8 mouse cellular contexts compared by ENCODE assay signal in genomic region chr12:70969485-70970184, GRCm38 (mm10). TPM values are rescaled to one million over a fixed set of nuclear protein-coding genes. Genes with fewer than 3 reads are reported as not detected.
DNase-seq lines count a peak whose midpoint lies in the region; ATAC-seq and TF ChIP-seq lines count a peak whose summit lies in the region.

No protein-coding gene starts in this region.

- no peaks in the 10 kb centered on the region for H3K27me3 ChIP-seq in cerebellum, adult 2 months (ENCODE audit: control insufficient read depth, insufficient read depth, low read length)
- no peaks in the 10 kb centered on the region for H3K27me3 ChIP-seq in hindbrain, embryonic 14.5 days (ENCODE audit: control insufficient read depth, insufficient read depth, low read length)

- peak overlapping the region; percentile 56 for H3K4me3 ChIP-seq in cerebellum, adult 2 months (replicated peaks; ENCODE audit: insufficient read depth, low read depth, low read length)
- peak overlapping the region; percentile 39 for H3K4me3 ChIP-seq in hindbrain, embryonic 14.5 days (replicated peaks; ENCODE audit: low read length)

- 0 out of 2 replicates have a peak, but pooled peaks cover 2% of the 10 kb centered on the region for H3K36me3 ChIP-seq in hindbrain, embryonic 14.5 days (replicated peaks; ENCODE audit: control insufficient read depth, insufficient read depth)

- peak; percentile 73 for DNase-seq in Muller cell, postnatal 12 days (ENCODE audit: inconsistent ontology term)
- DNase-seq in cerebellum, adult 2 months: peak; percentile 62 to 74
- peak; percentile 83 for DNase-seq in forelimb bud, embryonic 11.5 days (ENCODE audit: low read depth, low spot score)
- peak; percentile 86 for DNase-seq in hindbrain, embryonic 14.5 days (ENCODE audit: low spot score)
- peak; percentile 26 to 29 for DNase-seq in layer of hippocampus, postnatal 25 days (ENCODE audit: extremely low spot score in 1 of 2, low spot score in 1 of 2)
- peak; percentile 61 for DNase-seq in lung, postnatal 14 days
- peak; percentile 87 for DNase-seq in retina, postnatal 1 day
- DNase-seq in thymus, postnatal 4 days: peak; percentile 67

- peak overlapping the region; percentile 64 for H3K4me2 ChIP-seq in hindbrain, embryonic 14.5 days (replicated peaks)

- no peaks in the 10 kb centered on the region for H3K9me3 ChIP-seq in hindbrain, embryonic 14.5 days (ENCODE audit: control insufficient read depth, low read length)

- H3K9ac ChIP-seq in hindbrain, embryonic 14.5 days: peak overlapping the region; percentile 53; the same call in 1 of the 2 replicates

- H3K27ac ChIP-seq in cerebellum, adult 2 months (ENCODE audit: insufficient read depth, low read length): no peak overlapping the region
- peak overlapping the region; percentile 69 for H3K27ac ChIP-seq in hindbrain, embryonic 14.5 days

- TF ChIP-seq CTCF in cerebellum, adult 2 months (IDR thresholded peaks at IDR 0.05; ENCODE audit: borderline replicate concordance, insufficient read depth, low read depth, low read length): peak; percentile 71

- ATAC-seq in hindbrain, embryonic 14.5 days (ENCODE audit: low FRiP score): no peak

- WGBS in cerebellum, adult 2 months: 4% methylated on average over 17 of the region's 17 CpGs
- 4% methylated on average over 17 of the region's 17 CpGs for WGBS in hindbrain, embryonic 14.5 days

- H3K4me1 ChIP-seq in cerebellum, adult 2 months (ENCODE audit: control insufficient read depth, insufficient read depth, low read length): no peaks in the 10 kb centered on the region
- H3K4me1 ChIP-seq in hindbrain, embryonic 14.5 days (replicated peaks; ENCODE audit: control insufficient read depth, insufficient read depth, low read length): peaks cover 11% of the 10 kb centered on the region; the same call in 1 of the 2 replicates

- TF ChIP-seq POLR2A in cerebellum, adult 2 months (IDR thresholded peaks at IDR 0.05; ENCODE audit: borderline replicate concordance, insufficient read depth, low read length): no peak

RNA-seq across cellular contexts. Expression of gene Psma3, which starts 4.8 kb away (rescaled TPM):
- polyA plus RNA-seq in cerebellum, adult 2 months (2012; rRNA removed): 177 and 184 TPM in 2 replicates
- 488 and 564 TPM in 2 replicates for polyA plus RNA-seq in hindbrain, embryonic 14.5 days (2014; fragmentation: Nextera tagmentation; extraction: Ambion mirVana)
- total RNA-seq in layer of hippocampus, postnatal 25 days (2021): 100 to 1,000 TPM; 207 to 215 TPM

RNA-seq across cellular contexts. Expression of gene Actr10, which starts 32.0 kb away (rescaled TPM):
- polyA plus RNA-seq in cerebellum, adult 2 months (2012; rRNA removed): 108 and 110 TPM in 2 replicates
- 220 and 224 TPM in 2 replicates for polyA plus RNA-seq in hindbrain, embryonic 14.5 days (2014; fragmentation: Nextera tagmentation; extraction: Ambion mirVana)
- total RNA-seq in layer of hippocampus, postnatal 25 days (2021): 100 to 1,000 TPM; 174 to 178 TPM

RNA-seq across cellular contexts. Expression of gene Arid4a, which starts 46.2 kb away (rescaled TPM):
- 18.5 and 20.6 TPM in 2 replicates for polyA plus RNA-seq in cerebellum, adult 2 months (2012; rRNA removed)
- polyA plus RNA-seq in hindbrain, embryonic 14.5 days (2014; fragmentation: Nextera tagmentation; extraction: Ambion mirVana): 36.9 and 39.1 TPM in 2 replicates
- 10 to 100 TPM; 36.8 to 41.7 TPM for total RNA-seq in layer of hippocampus, postnatal 25 days (2021)

Comparison
In these comparisons a context has a peak if more than half of its experiments do, and no peak if none do; other contexts are left out.
1. DNase-seq: peak in every context shown above with its lines; median percentile 87 in retina, postnatal 1 day; 86 in hindbrain, embryonic 14.5 days; 83 in forelimb bud, embryonic 11.5 days; 73 in Muller cell, postnatal 12 days; 68 in cerebellum, adult 2 months; 67 in thymus, postnatal 4 days; 61 in lung, postnatal 14 days; 28 in layer of hippocampus, postnatal 25 days.